Mouse (Mus musculus) embryonic facial prominence, embryonic 14.5 days (tissue): ENCODE data around the gene Tmem185b. TPM values are rescaled to one million over a fixed set of nuclear protein-coding genes. Genes with fewer than 3 reads are reported as not detected.

Experiments
- ATAC-seq: fragments of 200-750 bp; cut with Nextera tagmentation; 2 replicates; pipeline ENCODE4 v1.8.0; 2017; ENCODE audit warnings: low read depth, moderate number of reproducible peaks, moderate TSS enrichment
- DNase-seq: peaks from one replicate; pipeline ENCODE4 v3.0.0-alpha.2; 2015; ENCODE audit warnings: low spot score
- H3K27ac ChIP-seq: fragments of 300-500 bp; sonication (generic); replicated peaks from 2 replicates; pipeline ENCODE4 v1.5.1; 2014; ENCODE audit warnings: low read depth, mild to moderate bottlenecking, low read length, moderate library complexity
- H3K27me3 ChIP-seq: fragments of 300-500 bp; sonication (generic); replicated peaks from 2 replicates; pipeline ENCODE4 v1.6.1; 2014; ENCODE audit warnings: low read length; ENCODE audit not compliant: control insufficient read depth, insufficient read depth
- H3K36me3 ChIP-seq: fragments of 300-500 bp; sonication (generic); 2 replicates; pipeline ENCODE4 v1.6.1; 2014; ENCODE audit warnings: low read length, mixed read lengths; ENCODE audit not compliant: control insufficient read depth, insufficient read depth
- H3K4me1 ChIP-seq: fragments of 300-500 bp; sonication (generic); 2 replicates; pipeline ENCODE4 v1.6.1; 2014; ENCODE audit warnings: antibody characterized with exemption, low read length; ENCODE audit not compliant: control insufficient read depth, insufficient read depth
- H3K4me2 ChIP-seq: fragments of 300-500 bp; sonication (generic); 2 replicates; pipeline ENCODE4 v1.6.1; 2014; ENCODE audit warnings: low read depth, mild to moderate bottlenecking, low read length, moderate library complexity, mixed read lengths
- H3K4me3 ChIP-seq: fragments of 300-500 bp; sonication (generic); 2 replicates; pipeline ENCODE4 v1.5.1; 2014; ENCODE audit warnings: low read depth, mild to moderate bottlenecking, low read length
- H3K9ac ChIP-seq: fragments of 300-500 bp; sonication (generic); 2 replicates; pipeline ENCODE4 v1.6.1; 2014; ENCODE audit warnings: low read depth, mild to moderate bottlenecking, low read length, moderate library complexity, mixed read lengths
- H3K9me3 ChIP-seq: fragments of 300-500 bp; sonication (generic); 2 replicates; pipeline ENCODE4 v1.6.1; 2016; ENCODE audit warnings: low read length; ENCODE audit not compliant: control insufficient read depth
- WGBS: fragments of 180-500 bp; shearing (Covaris S2); extraction: QIAGEN DNeasy Blood & Tissue Kit; methylation state at CpG from one replicate; pipeline ENCODE4 v1.1.7; 2014; 5-methylcytosine and 5-hydroxymethylcytosine counted together
- polyA plus RNA-seq: library from polyadenylated mRNA; unstranded; fragments of >200 nt; fragmentation: Nextera tagmentation; extraction: Ambion mirVana; gene quantifications from 2 replicates; pipeline ENCODE4 v1.2.1, GENCODE M21; 2014

Gene Tmem185b
- polyA plus RNA-seq, 1 experiment from 2014 or later: 25.3 TPM

DNA sequence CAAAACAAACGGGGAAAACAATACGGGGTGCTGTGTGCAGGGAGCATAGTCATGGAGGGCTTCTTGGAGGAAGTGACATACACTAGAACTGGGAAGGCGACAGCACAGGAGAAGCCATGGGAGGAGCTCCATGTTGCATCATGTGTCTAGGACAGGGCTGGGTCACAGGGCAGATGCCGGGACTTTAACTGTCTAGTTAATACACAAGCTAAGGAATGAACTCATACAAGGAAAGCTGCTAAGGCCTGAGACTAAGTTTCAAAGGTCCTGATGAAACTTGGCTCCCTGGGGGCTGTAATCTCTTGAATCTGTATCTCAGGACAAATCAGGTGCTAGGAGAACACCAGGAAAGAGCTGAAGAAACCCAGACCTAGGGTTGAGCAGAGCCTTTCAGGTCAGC, 3.2 kb upstream of the Tmem185b start:
- Histone ChIP-seq H3K9ac (no peak overlapping the region), H3K4me1 (peaks cover 15% of the 10 kb centered on the region), H3K9me3 (peaks cover 8% of the 10 kb centered on the region), H3K27me3 (no peaks in the 10 kb centered on the region), H3K4me2 (no peak overlapping the region), H3K4me3 (no peak overlapping the region), H3K36me3 (peaks cover 10% of the 10 kb centered on the region), H3K27ac (no peak overlapping the region)
- ATAC-seq: no peak
- DNase-seq: no peak
- whole genome bisulfite sequencing: 80% methylated on average over 4 of the region's 4 CpGs

DNA sequence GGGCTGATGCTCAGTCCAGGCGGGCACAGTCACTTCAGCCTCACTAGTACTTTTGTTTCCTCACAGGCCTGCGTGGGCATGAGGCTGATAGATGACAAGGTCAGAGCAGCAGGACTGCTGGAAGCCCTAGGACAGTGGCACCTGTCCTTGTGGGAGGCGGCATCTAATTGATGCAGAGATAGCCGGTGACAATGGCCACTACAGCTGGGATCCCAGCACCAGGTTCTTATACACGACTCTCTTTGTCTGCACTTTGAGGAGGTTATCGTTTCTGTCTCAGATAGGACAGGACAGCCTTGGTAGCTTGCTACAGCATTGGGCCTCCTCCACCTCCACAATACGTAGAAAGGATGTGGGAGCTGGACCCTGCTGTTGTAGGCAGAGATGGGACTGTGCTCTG, 2.6 kb upstream of the Tmem185b start:
- H3K27me3 ChIP-seq: no peaks in the 10 kb centered on the region
- H3K4me2 ChIP-seq: no peak overlapping the region
- peaks cover 16% of the 10 kb centered on the region for H3K36me3 ChIP-seq
- H3K27ac ChIP-seq: no peak overlapping the region
- no peak for DNase-seq
- peaks cover 11% of the 10 kb centered on the region for H3K9me3 ChIP-seq
- no peak overlapping the region for H3K4me3 ChIP-seq
- no peak for ATAC-seq
- H3K4me1 ChIP-seq: peaks cover 15% of the 10 kb centered on the region
- no peak overlapping the region for H3K9ac ChIP-seq
- WGBS: 89% methylated on average over 6 of the region's 7 CpGs

DNA sequence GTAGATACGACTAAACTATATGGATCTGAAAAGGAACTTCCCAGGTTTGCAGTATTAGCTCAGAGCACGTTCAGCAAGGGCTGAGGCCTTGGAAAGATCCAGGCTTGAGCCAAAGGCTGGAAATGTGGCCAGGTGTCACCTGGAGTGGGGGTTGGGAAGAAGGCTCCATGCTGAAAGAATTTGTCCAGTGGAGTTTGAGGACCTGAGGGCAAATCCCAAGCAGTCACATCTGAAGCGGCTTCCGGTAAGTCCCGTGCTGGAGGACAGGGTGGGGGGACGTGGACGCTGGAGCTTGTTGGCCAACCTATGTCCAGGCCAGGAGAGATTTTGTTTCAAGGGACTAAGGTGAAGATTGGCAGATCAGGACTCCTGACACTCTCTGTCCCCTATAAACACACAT, 2.1 kb upstream of the Tmem185b start:
- Histone ChIP-seq H3K9ac (no peak overlapping the region), H3K4me1 (peaks cover 15% of the 10 kb centered on the region), H3K4me3 (no peak overlapping the region), H3K4me2 (no peak overlapping the region), H3K27me3 (no peaks in the 10 kb centered on the region), H3K36me3 (peaks cover 21% of the 10 kb centered on the region), H3K27ac (no peak overlapping the region), H3K9me3 (peaks cover 15% of the 10 kb centered on the region)
- no peak for ATAC-seq
- DNase-seq: no peak
- WGBS: 91% methylated on average over 7 of the region's 7 CpGs

DNA sequence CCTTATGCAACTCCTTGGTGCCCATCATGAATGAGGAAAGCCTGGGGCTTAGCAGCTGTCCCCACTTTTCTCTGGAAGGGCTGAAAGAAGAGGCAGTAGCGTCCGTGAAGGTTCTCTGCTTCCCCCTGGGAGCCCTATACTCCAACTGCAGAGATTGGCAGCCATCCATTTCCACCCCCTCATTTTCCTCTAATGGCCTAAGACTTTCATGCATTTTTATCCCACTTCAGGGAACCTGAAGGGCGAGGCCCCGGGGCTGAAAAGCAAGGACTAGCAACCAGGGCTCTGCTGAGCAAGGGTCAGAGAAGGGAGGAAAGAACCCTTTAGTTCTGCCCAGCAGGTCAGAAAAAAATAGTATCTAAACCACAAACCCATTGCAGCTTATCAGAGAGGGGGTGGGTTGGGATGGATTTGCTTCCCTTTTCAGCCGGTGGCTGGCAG, 936 bp upstream of the Tmem185b start:
- peak; percentile 77 for DNase-seq
- Histone ChIP-seq H3K9ac (peak overlapping the region; percentile 77; the same call in 1 of the 2 replicates), H3K27me3 (no peaks in the 10 kb centered on the region), H3K4me3 (peak overlapping the region; percentile 66), H3K27ac (peak overlapping the region; percentile 82; the same call in 1 of the 2 replicates), H3K4me2 (peak overlapping the region; percentile 90), H3K9me3 (peaks cover 19% of the 10 kb centered on the region), H3K36me3 (peaks cover 27% of the 10 kb centered on the region), H3K4me1 (peaks cover 15% of the 10 kb centered on the region)
- 8% methylated on average over 5 of the region's 5 CpGs for WGBS
- no peak for ATAC-seq

DNA sequence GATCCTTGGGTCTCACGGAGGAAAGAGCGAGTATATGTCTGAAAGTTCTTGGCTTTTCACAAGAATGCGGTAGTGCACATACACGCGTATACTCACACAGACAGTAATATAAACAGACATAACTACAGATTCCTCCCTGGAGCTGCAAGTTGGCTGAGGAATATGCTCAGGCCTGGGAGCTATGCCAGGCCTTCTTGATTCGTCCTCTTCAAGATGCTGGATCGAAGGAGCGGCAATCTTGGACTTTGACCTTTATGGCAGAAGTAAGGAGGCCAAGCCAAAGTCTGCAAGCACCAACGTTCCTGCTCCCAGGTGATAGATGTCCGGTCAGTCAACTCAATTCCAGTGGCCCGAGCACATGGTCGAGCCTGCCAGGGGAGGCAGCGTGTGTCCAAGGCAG, 5.0 kb downstream of the Tmem185b start:
- H3K27ac ChIP-seq: no peak overlapping the region
- no peak for ATAC-seq

DNA sequence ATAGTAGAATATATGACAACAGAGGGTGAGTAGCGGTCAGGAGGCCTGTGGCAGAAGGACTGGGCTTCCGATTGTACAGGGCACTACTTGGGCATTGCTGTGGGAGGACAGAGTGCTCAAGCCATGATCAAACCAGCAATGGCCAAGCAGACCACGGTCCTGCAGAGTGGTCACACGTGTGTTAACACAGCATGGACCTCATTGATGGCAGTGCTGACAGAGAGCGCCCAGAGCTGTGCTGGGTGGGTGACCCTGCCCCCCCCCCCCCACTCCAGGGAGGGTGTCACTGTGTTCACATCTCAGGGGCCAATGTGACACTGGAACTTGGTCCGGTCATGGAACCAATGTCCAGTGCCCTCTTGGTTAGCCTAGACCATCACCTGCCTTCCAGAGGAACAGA, 6.2 kb downstream of the Tmem185b start:
- no peaks in the 10 kb centered on the region for H3K4me1 ChIP-seq
- H3K9ac ChIP-seq: no peak overlapping the region
- no peak overlapping the region for H3K27ac ChIP-seq
- H3K36me3 ChIP-seq: peaks cover 23% of the 10 kb centered on the region
- no peak for DNase-seq
- WGBS: 92% methylated on average over 5 of the region's 6 CpGs
- no peak for ATAC-seq
- H3K4me3 ChIP-seq: no peak overlapping the region
- H3K27me3 ChIP-seq: no peaks in the 10 kb centered on the region
- no peak overlapping the region for H3K4me2 ChIP-seq
- H3K9me3 ChIP-seq: peaks cover 14% of the 10 kb centered on the region; the same call in 1 of the 2 replicates

More for the DNA sequence above, 5.0 kb downstream of the Tmem185b start:
- H3K9ac ChIP-seq: no peak overlapping the region
- H3K4me2 ChIP-seq: no peak overlapping the region
- no peak overlapping the region for H3K4me3 ChIP-seq
- peaks cover 27% of the 10 kb centered on the region for H3K36me3 ChIP-seq
- H3K27me3 ChIP-seq: no peaks in the 10 kb centered on the region
- WGBS: 89% methylated on average over 13 of the region's 13 CpGs
- H3K4me1 ChIP-seq: peaks cover 7% of the 10 kb centered on the region
- H3K9me3 ChIP-seq: peaks cover 19% of the 10 kb centered on the region
- DNase-seq: no peak

DNA sequence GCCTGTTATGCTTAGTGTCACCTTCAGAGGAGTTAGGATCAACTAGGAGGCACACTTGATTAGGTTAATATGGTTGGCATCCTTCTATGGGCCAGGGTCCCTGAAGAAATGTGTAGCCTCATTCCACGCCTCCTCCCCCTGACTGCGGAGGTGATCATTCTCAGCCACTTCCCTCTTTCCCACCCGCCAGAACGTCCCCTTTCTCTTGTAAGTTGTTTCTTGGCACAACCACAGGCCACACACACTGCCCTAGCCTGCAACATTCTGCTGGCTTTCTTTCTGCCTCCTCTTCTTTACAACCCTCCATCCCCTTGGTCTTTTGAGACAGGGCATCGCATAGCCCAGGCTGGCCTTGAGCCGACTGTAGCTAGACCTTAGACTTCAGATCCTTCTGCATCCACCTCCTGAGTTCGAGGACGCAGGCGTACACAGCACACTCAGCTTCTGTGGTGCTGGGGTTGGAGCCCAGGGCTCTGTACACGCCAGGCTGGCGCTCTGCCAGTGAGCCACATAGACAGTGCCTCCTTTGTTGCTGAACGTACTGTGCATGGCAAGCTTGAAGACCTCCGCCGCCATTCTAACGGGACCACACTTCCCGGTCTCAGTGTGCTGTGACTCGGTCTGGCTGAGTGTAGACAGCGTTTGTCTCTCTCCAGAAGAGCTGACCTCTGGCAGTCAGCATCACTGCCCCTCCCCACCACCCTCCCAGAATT, 7.3 kb downstream of the Tmem185b start:
- Histone ChIP-seq H3K9ac (no peak overlapping the region), H3K9me3 (peaks cover 9% of the 10 kb centered on the region; the same call in 1 of the 2 replicates), H3K4me1 (no peaks in the 10 kb centered on the region), H3K36me3 (peaks cover 12% of the 10 kb centered on the region), H3K27me3 (no peaks in the 10 kb centered on the region), H3K27ac (no peak overlapping the region), H3K4me3 (no peak overlapping the region), H3K4me2 (no peak overlapping the region)
- DNase-seq (no peak), ATAC-seq (peak; percentile 56; the same call in 1 of the 2 replicates)
- 77% methylated on average over 18 of the region's 18 CpGs for WGBS

DNA sequence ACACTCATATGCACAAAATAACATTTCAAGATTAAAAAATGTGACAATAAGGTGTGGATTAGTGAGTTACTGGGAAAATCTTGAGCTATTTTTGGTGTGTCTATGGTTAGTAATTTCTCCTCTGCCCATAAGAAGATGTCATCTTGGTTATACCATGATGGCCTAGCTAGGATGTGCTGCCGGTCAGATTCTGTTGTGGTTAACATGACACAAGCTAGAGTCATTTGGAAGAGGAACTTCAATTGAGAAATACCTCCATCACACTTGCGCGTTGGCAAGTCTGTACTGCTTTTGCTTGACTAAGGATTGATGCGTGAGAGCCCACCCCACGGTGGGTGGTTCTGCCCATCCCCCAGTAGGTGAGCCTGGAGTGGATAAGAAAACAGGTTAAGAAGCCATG, 8.4 kb downstream of the Tmem185b start:
- no peak for DNase-seq
- no peaks in the 10 kb centered on the region for H3K9me3 ChIP-seq
- 96% methylated on average over 5 of the region's 5 CpGs for WGBS

DNA sequence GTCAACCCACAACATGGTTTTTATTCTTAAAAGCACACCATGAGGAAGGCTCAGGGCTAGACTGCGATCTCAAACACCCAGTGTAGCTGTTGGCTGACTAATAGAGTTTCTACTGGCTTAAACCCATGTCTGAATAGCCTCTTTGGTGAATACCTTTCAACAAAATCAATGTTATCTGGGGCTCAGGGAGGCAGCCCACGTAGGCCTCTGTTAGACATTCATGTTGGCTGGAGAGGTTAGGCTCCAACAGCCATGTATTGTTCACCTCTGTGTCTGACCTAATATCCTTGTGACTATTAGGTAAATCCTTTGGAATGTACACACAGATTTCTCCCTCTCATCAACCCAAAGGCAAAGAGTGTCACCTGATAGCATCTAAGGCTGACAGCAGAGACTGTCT, 10.2 kb downstream of the Tmem185b start:
- ATAC-seq (no peak), DNase-seq (no peak)
- Histone ChIP-seq H3K4me3 (no peak overlapping the region), H3K27ac (no peak overlapping the region), H3K27me3 (no peaks in the 10 kb centered on the region), H3K36me3 (no peaks in the 10 kb centered on the region), H3K9ac (no peak overlapping the region), H3K4me1 (no peaks in the 10 kb centered on the region), H3K9me3 (no peaks in the 10 kb centered on the region), H3K4me2 (no peak overlapping the region)
- WGBS: 72% methylated on average over 2 of the region's 2 CpGs

More for the DNA sequence above, 8.4 kb downstream of the Tmem185b start:
- no peak overlapping the region for H3K9ac ChIP-seq
- H3K27me3 ChIP-seq: no peaks in the 10 kb centered on the region
- peaks cover 2% of the 10 kb centered on the region; the same call in 1 of the 2 replicates for H3K36me3 ChIP-seq
- H3K4me1 ChIP-seq: no peaks in the 10 kb centered on the region
- no peak overlapping the region for H3K27ac ChIP-seq
- no peak for ATAC-seq
- no peak overlapping the region for H3K4me2 ChIP-seq
- no peak overlapping the region for H3K4me3 ChIP-seq
